Mouse (Mus musculus) gastrocnemius, postnatal 25 days (tissue): ENCODE data around the gene Mto1. TPM values are rescaled to one million over a fixed set of nuclear protein-coding genes. Genes with fewer than 3 reads are reported as not detected.
A peak's percentile ranks its signal among the peaks of the same experiment; 100 is the strongest.

ENCODE experiments used
- DNase-seq: peaks from one replicate; pipeline ENCODE4 v3.0.0; 2022
- long read RNA-seq, 2 experiments: library from polyadenylated mRNA; stranded (forward); transcript quantifications; one replicate each; pipeline ENCODE4 v2.0.0; 2021
- total RNA-seq, 2 experiments: library from RNA; stranded (reverse); gene quantifications; 1 replicate in 1 of 2; 2 replicates in 1 of 2; pipeline ENCODE4 v1.2.3; 2021

The Mto1 gene
- 10 to 100 TPM; 17.3 to 18.3 TPM for total RNA-seq
- long read RNA-seq, experiment 1, transcript Mto1-201 (12 exons, 2,366 nt), result major isoform, 13 of 17 reads
- long read RNA-seq, experiment 1, partial matches to known transcripts, result 2 of 17 reads
- long read RNA-seq, experiment 1, other reads (novel, unspliced or antisense), result 2 of 17 reads
- long read RNA-seq, experiment 2, transcript Mto1-201 (12 exons, 2,366 nt), result major isoform, 27 of 37 reads
- long read RNA-seq, experiment 2, partial matches to known transcripts, result 2 of 37 reads
- long read RNA-seq, experiment 2, other reads (novel, unspliced or antisense), result 8 of 37 reads

DNA sequence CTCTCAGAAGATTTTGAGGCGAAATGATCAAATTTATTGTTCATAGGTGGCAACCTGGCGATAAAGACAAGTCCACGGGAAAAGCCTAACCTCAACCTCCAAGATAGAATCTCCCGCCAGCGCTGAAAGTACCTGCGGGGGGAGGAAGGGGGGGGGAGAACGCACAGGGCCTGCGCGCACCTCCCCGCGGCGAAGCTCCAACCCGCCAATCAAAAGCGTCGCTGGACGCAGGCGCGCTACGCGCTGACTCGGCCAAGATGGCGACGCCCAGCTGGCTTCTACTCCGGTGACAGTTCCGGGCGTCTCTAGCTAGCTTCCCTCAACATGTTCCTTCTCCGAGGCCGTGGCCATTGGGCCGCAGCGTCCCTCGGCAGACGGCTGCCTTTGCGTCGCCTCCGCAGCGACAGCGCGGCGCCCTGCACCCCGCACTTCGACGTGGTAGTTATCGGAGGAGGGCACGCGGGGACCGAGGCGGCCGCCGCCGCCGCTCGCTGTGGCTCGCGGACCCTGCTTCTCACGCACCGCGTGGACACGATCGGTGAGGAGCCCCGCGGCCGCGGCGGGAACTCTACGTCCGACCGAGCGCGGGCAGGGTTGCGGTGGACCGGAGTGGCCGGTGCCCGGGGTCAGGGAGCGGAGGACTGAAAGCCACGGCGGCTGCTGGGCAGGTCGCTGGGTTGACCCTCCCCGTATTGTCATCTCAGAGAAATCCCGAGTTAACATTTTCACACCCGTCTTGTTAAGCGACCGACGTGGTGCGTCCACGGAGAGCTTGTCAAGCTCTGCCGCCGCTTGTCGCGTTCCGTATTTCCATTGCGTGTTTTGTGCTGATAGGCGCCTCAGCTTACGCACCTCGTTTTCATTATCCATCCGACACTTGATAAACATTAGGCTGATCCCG lies at the start of gene Mto1, which contains the start of gene Gm17324:
Mto1 (plus strand) TSS at position 236 of the 901 bp plus-strand sequence.
Gm17324 (minus strand) TSS at position 814 of the 901 bp plus-strand sequence.
- peak; percentile 88 for DNase-seq

DNA sequence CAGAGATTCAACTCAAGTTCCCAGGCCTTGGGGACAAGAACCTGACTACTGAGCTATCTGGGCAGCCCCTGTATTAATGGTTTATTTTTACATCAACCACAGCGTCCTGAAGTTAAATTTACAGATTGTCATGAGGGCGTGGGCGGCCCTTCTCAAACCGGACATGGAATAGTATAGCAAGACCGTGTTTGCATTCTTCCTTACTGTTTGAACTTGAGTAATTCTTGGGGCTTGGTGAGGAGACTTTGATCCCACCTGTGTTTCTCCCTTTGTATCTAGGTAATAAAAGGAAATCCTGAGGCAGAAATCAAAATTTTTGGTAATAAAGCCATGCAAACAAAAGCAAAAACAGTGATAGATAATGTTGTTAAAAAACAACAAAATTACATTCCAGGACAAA lies 47.4 kb upstream of the Mto1 start:
- DNase-seq, result no peak

DNA sequence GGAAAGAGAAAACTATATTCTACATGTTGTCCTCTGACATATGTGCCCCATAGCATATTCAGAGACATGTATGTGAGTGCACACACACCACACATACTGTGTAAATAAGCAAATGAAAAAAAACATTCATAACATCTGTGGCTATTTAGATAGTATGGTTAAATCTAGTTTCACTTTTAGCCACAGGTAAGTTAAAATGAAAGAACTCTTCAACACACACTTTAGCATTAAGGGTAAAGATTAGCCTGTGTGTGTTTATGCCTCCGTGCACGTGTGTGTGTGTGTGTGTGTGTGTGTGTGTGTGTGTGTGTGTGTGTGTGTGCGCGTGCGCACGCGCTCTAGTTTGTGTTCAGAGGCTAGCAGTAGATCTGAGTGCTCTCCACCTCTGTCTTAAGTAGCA lies 46.4 kb upstream of the Mto1 start:
- DNase-seq, result no peak

DNA sequence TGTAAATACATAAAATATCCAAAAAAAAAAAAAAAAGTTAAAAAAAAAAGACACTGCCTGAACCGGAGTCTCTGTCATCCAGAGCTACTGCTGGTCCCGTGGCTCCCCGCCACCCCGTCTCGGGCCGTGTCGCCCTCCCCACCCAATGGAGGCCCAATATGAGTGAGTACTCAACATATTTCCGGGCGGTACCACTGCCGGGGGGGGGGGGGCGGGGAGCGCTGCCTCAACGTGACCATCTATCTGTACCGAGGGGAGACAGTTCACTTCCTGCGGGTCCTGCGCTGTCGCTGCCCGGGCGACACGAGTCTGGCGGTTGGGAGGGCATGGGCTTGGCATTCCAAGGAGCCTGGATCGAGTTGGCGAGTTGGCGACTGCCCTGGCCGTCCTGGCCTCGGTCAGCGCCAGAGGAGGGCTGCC lies 20.6 kb upstream of the Mto1 start:
- no peak for DNase-seq

DNA sequence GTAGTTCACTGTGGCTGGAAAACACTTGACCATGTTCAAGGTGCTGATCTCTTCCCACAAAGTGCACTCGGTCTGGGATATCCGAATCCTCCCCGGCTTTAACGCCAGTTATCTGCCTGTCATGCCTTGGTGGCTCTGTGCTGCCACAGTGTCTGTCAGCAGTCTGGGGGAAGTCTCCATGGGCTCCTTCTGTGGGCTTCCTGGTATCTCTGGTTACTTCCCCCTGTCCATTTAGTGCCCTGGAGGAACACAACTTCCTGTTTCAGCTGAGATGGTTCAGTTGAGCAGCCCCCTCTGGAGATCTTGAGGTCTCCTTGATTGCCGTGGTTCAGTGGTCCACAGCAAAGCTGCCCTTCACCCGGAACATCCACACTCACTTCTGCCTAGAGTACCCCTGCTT lies 19.8 kb upstream of the Mto1 start:
- no peak for DNase-seq

DNA sequence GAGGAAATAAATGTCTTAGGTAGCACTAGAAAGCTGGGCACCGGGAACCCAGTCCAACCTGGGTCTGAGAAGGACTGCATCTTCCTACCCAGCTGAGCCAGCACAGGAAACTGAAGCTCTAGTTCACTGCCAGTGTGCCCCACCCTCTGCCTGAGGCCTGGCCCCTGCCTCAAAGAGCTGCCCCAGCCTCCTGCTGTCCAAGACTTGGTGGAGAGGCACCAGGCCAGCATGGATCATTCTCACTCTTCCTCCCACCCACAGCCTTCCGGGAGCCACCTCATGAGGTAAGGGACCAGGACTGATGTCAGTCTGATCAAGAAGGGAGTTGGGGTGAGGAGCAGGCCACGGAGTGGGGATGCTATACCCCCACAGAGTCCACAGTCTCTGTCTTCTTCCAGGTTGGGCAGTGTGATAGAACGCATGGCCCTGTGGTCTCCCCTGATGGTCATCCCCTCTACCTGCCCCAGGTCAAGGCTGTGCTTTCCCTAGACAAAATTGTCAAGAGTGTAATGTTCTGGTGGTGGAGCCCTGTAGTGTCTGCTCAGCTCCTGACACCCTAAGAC lies 19.1 kb upstream of the Mto1 start:
- no peak for DNase-seq

DNA sequence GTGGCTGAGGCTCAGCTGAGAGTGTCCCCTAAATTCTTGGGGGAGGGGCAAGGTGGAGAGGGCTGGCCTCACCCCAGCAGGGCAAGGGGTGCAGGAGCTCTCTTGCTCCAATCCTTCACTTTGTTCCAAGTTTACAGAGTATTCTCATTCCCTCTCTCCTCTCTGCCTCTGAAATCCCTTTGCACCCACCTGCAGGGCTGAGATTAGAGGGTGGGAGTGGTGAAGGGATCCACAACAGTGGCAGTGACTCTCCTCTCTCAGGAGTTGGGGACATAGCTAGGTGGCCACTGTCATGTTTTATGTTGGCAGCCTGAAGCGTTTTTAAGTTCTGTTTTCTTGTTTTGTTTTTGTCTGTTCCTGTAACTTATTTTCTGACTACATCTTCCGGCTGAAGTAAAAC lies 18.5 kb upstream of the Mto1 start:
- DNase-seq, result no peak

DNA sequence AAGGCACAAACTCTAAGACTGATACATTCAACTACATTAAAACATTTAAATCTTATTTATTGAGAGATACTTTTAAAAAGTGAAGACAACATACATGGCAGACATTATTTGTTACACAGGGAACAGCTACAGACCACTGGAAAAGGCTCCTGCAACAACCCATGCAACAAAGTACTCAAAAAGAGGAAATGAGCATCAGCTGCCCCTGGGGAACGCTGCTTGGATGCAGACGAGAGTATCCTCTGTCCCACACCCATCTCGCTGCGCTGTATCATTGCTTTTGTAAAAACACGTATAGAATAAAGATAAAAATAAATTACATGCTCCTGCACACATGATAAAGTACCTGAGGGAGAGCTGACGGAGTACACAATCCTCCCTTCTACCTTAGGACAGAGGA lies 17.5 kb upstream of the Mto1 start:
- no peak for DNase-seq

DNA sequence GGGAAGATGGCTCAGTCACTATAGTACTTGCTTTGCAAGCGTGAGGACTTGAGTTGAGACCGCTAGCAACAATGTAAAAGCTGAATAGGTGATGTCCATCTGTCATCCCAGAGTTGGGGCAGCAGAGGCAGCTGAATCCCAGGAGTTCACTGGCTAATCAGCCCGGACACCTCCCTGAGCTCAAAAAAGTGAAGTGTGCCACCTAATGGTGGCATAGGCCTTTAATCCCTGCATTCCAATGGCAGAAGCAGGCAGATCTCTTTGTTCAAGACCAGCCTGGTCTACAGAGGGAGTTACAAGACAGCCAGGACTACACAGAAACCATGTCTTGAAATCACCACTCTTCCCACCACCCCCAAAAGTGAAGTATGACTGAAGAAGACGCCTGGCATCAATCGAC lies 15.5 kb upstream of the Mto1 start:
- DNase-seq, result no peak

DNA sequence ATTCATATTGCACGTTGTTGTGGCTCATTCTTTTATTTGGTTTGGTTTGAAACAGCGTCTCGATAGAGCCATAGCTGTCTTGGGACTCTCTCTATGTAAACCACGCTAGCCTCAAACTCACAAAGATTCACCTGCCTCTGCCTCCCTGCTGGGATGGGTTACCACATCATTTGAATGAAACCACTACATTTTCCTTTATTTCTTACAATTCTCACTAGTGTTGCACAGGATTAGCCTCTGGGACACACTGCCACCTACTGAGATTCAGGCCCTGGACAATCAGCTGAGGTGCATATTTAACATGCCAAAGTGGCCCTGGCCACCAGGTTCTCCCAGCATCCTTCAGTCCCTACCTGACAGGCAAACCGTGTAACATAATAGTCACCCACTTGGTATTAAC lies 8.6 kb upstream of the Mto1 start:
- DNase-seq, result no peak

DNA sequence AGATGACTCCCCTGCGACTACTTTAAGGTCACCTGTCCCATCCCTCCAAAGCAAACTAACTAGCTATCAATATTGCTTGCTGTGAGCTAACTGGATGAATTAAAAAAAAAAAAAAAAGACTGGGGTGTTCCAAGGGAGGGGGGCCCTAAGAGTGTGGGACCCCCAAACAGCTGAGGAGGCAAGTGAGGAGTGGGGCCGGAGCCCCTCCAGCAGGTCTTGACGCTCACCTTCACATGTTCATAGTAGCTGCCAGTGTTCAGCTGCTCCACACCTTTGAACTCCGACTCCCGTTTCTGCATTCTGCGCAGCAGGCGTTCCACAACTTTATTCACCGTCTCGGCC lies 5.8 kb upstream of the Mto1 start:
- no peak for DNase-seq

DNA sequence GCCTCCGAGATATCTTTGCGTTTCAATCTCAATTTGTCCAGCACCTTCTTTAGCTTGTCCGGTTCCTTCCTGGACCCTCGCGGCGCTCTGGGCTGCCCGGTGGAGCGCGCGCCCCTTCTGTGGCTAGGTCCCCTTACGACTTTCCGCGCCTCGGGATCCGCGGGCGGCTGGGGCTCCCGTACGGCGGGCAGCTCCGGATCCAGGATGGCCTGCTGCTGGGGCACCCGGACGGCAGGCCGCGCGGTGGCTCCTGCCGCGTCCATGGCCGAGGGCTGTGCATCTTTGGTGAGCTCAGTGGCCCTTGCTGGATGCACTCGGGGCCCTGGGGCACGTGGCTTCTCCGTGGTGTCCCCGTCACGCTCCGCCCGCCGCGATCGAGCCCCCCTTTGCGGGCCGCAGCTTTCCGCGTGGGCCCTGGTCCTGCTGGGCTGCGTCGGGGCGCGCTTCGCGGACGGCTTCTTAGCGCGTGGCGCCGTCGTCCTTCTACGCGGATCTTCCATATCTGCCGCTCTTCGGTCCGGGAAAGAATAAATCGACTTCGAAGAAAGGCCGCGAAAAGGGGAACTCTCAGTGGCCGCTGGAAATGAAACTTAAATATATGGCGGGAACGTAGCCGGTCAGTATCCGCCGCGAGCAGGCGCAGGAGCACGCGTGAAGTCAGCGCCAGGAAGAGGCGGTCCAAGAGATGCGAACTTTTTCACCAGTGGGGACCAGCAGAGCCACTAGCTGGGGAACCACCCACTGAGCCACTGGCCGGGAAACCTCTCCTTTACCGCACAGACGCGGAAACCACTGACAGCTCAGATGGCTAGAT lies 5.2 kb upstream of the Mto1 start, which contains the start of gene Cgas:
Cgas (minus strand) TSS at position 659 of the 814 bp plus-strand sequence.
- peak; percentile 60 for DNase-seq

DNA sequence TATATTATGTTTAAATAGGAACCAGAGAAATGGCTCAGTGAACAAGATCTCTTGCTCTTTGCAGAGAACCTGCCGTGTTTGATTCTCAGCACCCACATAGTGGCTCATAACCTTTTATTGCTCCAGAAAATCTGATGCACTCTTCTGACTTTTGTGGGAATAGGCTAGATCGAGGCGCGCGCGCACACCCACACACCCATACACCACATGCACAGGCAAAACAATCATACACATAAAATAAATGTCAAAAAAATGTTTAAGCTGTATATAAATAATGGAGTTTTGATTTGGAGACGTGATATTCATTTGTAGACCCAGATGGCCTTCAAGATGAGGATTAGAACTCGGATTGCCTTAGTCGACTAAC lies 419 bp upstream of the Mto1 start:
- no peak for DNase-seq

DNA sequence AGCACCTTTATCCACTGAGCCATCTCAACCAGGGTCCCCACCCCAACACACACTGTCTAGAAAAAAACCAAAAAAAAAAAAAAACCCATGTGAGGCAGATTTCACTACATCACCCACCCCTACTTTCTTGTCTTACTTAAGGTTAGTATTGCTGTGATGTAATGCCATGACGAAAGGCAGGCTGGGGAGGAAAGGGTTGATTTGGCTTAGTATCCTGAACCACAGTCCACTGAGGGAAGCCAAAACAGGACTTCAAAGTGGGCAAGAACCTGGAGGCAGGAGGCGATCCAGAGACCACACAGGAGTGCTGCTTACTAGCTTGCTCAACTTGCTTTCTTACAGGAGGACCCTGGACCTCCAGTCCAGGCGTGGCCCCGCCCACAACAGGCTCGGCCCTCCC lies 2.4 kb downstream of the Mto1 start:
- no peak for DNase-seq

DNA sequence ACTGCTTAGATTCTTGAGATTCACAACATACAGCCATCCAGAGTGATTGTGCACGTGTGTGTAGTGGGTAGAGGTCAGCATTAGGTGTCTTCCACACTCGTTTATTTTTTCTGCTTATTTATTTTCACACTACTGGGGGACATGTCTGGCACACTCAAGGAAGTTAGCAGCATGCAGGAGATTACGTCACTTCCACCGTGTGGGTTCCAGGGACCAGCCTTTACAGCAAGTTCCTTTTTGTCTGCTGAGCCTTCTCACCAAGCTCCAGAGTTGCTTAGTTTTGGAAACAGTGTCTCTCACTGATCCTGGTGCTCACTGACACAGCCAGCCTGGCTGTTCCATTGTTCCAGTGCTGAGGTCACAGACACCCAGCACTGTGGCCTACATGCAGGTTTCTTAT lies 3.4 kb downstream of the Mto1 start:
- no peak for DNase-seq

DNA sequence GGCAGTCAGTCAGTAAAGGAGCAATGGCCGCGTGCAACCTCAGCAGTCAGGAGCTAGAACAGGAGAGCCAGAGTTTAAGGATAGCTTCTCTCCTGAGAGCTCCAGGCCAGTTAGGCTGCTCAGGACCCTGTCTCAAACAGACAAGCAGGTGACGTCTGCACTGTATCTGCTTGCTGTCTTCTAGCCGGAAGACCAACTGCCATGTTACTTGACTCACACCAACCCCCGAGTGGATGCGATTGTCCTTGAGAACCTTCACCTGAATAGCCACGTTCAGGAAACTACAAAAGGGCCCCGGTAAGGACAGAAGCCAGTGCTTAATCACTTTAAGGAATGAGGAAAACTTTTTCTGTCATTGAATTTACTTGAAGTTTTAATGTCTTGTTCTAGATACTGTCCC lies 9.0 kb downstream of the Mto1 start:
- no peak for DNase-seq

DNA sequence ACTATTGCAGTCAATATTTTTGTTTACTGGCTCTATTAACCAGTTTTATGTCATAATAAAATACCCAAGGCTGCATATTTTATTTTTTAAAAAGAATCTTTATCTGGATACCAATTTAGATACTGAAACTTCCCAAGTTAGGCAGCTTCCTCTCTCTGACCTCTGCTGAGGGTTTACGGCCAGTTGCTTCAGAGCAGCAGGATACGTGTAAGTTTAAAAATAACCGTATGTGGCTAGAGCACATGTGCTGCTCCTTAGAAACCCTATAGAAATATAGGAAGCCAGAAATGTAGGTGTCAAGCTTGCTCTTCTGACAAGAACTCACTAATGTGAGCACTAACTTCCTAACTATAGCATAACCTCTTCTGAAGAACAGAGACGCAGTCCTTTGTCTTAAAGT lies 15.3 kb downstream of the Mto1 start:
- no peak for DNase-seq

DNA sequence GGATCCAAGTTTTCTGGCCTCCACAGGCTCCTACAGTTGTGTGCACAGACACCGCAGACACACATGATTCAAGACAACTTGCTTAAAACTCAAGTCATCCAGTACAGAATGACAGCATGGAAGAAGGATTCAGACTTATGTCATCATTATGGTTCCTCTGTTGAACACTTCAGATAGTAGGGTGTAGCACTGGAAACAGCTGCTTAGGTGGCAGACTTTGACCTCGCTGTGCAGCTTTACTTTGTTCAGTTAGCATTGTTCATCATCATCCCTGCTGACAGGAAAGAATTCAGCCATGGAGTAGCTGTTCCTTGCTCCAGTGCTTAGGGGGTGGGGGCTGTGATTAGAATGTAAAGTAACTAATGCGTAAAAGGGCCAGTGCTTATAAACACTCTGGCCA lies 17.7 kb downstream of the Mto1 start:
- no peak for DNase-seq

DNA sequence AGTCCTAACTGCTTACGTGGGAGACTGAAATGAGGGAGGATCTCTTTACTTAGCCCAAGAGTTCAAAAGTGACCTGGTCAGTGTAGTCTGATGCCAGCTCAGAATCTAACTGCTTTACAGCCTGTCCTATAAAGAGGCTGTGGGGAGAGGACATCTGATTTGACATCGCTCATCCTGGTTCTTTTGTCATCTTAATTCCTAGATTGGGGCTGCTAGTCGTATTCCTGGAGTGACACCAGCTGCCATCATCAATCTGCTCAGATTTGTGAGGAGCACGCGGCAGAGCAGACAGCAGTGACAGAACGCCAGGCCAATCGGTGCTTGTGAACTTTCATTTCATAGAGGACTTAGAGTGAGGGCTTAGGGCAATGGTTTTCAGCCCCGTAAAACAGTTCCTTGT lies 25.6 kb downstream of the Mto1 start:
- no peak for DNase-seq

DNA sequence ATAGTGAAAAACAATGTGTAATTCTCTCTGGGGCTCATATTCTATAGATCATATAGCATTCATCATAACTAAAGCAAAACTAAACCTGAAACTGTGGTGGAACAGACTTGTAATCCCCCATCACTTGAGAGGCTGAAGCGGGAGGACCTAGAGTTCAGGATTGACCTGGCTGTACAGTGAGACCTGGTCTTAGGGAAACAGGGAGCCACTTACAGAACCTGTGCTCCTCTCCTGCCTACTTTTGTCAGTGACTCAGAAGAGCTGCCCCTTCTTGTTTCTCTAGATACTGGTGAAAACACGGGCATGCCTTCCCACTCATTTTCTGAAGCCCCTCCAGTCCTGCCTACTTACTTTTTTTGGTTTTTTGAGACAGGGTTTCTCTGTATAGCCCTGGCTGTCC lies 26.3 kb downstream of the Mto1 start:
- no peak for DNase-seq

DNA sequence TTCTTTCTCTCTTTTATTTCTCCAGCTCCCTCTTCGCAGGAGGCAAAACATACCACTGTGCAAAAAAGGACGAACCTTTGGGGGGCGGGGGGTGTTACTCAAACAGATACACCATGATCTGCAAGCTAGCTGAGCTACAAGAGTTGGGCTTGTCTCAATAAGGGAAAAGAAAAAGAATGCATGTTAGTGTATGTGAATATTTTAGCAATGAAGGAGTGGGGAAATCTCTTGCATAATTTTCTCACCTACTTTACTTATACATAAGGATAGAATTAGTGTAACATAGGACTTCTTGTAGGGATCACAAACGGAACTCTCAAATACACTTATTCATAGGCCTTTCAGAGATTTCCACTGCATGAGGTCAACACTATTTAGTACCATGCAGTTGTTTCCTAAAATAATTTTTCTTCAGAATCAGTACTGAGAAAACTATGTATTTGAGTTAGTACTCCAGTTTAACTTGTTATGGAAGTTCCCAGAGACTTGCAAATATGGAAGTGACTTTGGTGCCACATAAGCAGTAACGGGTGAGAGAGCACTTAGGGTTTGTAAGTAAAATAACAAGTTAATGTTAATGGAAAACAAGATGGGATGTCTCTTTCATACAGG lies 26.9 kb downstream of the Mto1 start:
- DNase-seq, result no peak

DNA sequence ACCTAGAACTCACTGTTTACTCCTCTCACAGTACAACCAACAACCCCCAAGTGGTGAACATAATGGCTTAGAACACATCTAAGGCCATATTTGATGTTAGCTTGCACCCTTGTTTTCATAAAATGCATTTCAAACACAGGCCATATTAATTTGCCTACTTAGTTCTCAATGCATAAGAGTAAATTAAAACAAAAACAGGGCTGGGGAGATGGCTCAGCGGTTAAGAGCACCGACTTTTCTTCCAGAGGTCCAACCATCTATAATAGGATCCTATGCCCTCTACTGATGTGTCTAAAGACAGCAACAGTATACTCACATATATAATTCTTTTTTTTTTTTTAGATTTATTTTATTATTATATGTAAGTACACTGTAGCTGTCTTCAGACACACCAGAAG lies 27.4 kb downstream of the Mto1 start:
- DNase-seq, result no peak
